Mouse (Mus musculus): ENCODE results near the gene Mpst. TPM values are rescaled to one million over a fixed set of nuclear protein-coding genes. Genes with fewer than 3 reads are reported as not detected.

The Mpst gene
- 5.0 and 5.5 TPM in 2 replicates for polyA plus RNA-seq (2015; fragmentation: Nextera tagmentation; extraction: Ambion mirVana)

DNA sequence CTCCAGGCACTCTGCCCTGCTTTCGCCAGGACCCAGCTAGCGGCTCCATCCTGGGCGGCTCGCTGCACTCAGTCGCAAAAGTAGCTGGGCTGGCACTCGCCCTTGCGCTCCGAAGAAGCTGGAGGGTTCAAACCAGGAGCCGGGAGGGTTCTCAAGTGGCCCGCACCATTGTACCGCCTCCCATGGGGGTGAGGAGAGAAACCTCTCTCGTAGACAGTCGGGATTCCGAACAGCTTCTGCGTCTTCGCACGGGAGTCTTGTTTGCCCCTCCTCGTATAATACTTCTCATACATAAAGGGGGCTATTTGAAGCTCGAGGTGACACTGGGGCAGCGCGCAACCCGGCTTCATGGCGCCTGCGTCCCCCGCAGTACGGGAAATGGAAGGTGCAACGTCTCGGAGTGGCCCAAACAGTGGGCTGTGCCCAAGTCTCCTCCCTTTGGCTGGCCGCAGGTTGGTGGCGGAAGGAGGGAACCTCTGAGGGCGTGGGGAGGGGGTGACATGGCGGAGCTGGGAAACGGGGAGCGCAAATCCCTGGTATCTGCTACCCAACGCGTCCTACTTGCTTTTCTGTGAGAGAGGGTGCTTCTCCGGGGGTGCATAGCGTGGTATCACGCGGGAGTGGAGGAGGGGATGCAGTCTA, at the start of gene Mpst:
Gene Mpst, plus strand, starts transcription at position 124 of the 642 bp plus-strand sequence.
- Histone ChIP-seq H3K27ac (ENCODE audit: low read length) (peak within 1 kb of the TSS; percentile 100), H3K9me3 (ENCODE audit: control insufficient read depth, low read length) (no peaks in the 10 kb centered on the region), H3K9ac (ENCODE audit: low read length) (peak within 1 kb of the TSS; percentile 84), H3K27me3 (ENCODE audit: control insufficient read depth, insufficient read depth, low read depth, low read length) (peaks cover 14% of the 10 kb centered on the region), H3K36me3 (ENCODE audit: control insufficient read depth, insufficient read depth, low read length) (no peaks in the 10 kb centered on the region), H3K4me2 (ENCODE audit: low read depth, low read length) (peak within 1 kb of the TSS; percentile 69), H3K4me1 (replicated peaks; ENCODE audit: control insufficient read depth, insufficient read depth, low read length) (peaks cover 50% of the 10 kb centered on the region), H3K4me3 (ENCODE audit: low read length) (peak within 1 kb of the TSS; percentile 81)
- peak; percentile 79 for ATAC-seq (ENCODE audit: low read depth)
- under 1% methylated on average over 39 of the region's 40 CpGs for WGBS

DNA sequence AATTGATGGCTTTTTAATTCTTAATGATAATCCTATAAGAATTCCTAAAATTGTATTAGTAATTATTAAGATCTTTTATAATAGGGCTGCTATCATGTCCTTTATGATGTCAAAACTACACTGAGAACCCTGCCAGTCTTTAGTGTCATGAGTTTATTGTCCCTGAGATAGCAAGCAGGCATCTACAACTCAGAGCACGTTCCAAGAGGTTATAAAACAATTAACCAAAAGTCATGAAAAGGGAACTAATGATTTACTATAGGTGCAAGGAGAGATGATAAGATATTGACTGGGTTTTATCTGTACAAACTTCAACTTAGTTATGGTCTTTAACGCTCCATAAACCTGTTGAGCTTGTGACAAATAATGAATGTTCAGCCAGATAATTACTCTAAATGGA, 40.3 kb upstream of the Mpst start:
- Histone ChIP-seq H3K36me3 (ENCODE audit: control insufficient read depth, insufficient read depth, low read length) (no peaks in the 10 kb centered on the region), H3K9ac (ENCODE audit: low read length) (no peak overlapping the region), H3K4me3 (ENCODE audit: low read length) (no peak overlapping the region), H3K9me3 (ENCODE audit: control insufficient read depth, low read length) (no peaks in the 10 kb centered on the region; the same call in 1 of the 2 replicates), H3K4me1 (replicated peaks; ENCODE audit: control insufficient read depth, insufficient read depth, low read length) (peaks cover 8% of the 10 kb centered on the region; the same call in 1 of the 2 replicates), H3K27ac (ENCODE audit: low read length) (no peak overlapping the region), H3K27me3 (ENCODE audit: control insufficient read depth, insufficient read depth, low read depth, low read length) (no peaks in the 10 kb centered on the region), H3K4me2 (ENCODE audit: low read depth, low read length) (no peak overlapping the region)
- no peak for ATAC-seq (ENCODE audit: low read depth)
- WGBS: 52% methylated on average over 2 of the region's 2 CpGs

- H3K27ac ChIP-seq (ENCODE audit: low read length): no peak overlapping the region
- H3K9ac ChIP-seq (ENCODE audit: low read length): no peak overlapping the region
- 63% methylated on average over 8 of the region's 8 CpGs for WGBS
- no peaks in the 10 kb centered on the region for H3K27me3 ChIP-seq (ENCODE audit: control insufficient read depth, insufficient read depth, low read depth, low read length)
- no peak for ATAC-seq (ENCODE audit: low read depth)
- no peaks in the 10 kb centered on the region; the same call in 1 of the 2 replicates for H3K9me3 ChIP-seq (ENCODE audit: control insufficient read depth, low read length)
- H3K4me2 ChIP-seq (ENCODE audit: low read depth, low read length): no peak overlapping the region
- peaks cover 15% of the 10 kb centered on the region for H3K4me1 ChIP-seq (replicated peaks; ENCODE audit: control insufficient read depth, insufficient read depth, low read length)
- no peaks in the 10 kb centered on the region for H3K36me3 ChIP-seq (ENCODE audit: control insufficient read depth, insufficient read depth, low read length)
- no peak overlapping the region for H3K4me3 ChIP-seq (ENCODE audit: low read length)
Observed at GRCm38 (mm10) chr15:78366875-78367274, 39.3 kb upstream of the Mpst start.

- Histone ChIP-seq H3K36me3 (ENCODE audit: control insufficient read depth, insufficient read depth, low read length) (no peaks in the 10 kb centered on the region), H3K27ac (ENCODE audit: low read length) (no peak overlapping the region), H3K27me3 (ENCODE audit: control insufficient read depth, insufficient read depth, low read depth, low read length) (no peaks in the 10 kb centered on the region), H3K9me3 (ENCODE audit: control insufficient read depth, low read length) (no peaks in the 10 kb centered on the region; the same call in 1 of the 2 replicates), H3K4me1 (replicated peaks; ENCODE audit: control insufficient read depth, insufficient read depth, low read length) (peaks cover 23% of the 10 kb centered on the region), H3K9ac (ENCODE audit: low read length) (no peak overlapping the region), H3K4me3 (ENCODE audit: low read length) (no peak overlapping the region), H3K4me2 (ENCODE audit: low read depth, low read length) (no peak overlapping the region)
- 63% methylated on average over 3 of the region's 3 CpGs for WGBS
- ATAC-seq (ENCODE audit: low read depth): no peak
Observed at GRCm38 (mm10) chr15:78367811-78368210, 38.4 kb upstream of the Mpst start.

DNA sequence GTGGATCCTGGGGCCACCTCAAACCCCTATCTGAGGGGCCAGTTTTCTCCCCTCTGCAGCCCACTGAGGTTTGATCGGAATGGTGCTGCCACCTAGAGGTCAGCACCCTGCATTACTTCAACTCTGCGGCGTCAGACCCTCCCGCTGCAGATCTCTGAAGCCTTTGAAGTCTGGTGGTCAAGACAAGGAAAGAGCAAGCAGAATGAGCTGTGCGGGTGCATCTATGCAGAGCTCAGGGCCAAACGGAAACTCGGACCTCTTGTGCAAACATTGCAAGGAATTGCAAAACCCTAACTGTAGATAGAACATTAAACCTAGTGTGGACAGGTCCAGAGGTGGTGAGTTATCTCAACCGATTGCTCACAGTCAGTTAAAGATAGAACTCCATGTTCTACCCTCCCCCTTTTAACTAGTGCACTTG, 37.3 kb upstream of the Mpst start:
- ATAC-seq (ENCODE audit: low read depth): peak; percentile 49

DNA sequence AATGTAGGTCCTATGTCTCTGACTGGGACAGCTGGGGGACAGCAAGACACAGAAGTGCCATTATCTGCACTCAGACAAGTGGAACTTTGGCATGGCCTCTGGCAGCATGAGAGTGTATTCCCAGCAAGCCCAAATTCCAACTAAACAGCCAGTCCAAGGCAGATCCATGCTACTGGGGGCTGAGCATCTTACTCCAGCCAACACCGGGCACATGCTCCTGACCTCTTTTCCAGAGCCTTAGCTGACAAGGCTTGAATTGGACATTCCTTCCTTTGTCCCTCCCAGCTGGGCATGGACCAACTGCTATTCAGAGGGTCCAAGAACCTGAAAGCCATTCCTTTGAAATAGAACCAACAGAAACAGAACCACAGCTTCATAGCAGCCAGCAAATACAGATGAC, 36.6 kb upstream of the Mpst start:
- Histone ChIP-seq H3K9ac (ENCODE audit: low read length) (no peak overlapping the region), H3K36me3 (ENCODE audit: control insufficient read depth, insufficient read depth, low read length) (no peaks in the 10 kb centered on the region), H3K27me3 (ENCODE audit: control insufficient read depth, insufficient read depth, low read depth, low read length) (no peaks in the 10 kb centered on the region), H3K4me1 (replicated peaks; ENCODE audit: control insufficient read depth, insufficient read depth, low read length) (peaks cover 41% of the 10 kb centered on the region), H3K27ac (ENCODE audit: low read length) (no peak overlapping the region; the same call in 1 of the 2 replicates), H3K4me3 (ENCODE audit: low read length) (no peak overlapping the region), H3K4me2 (ENCODE audit: low read depth, low read length) (no peak overlapping the region), H3K9me3 (ENCODE audit: control insufficient read depth, low read length) (no peaks in the 10 kb centered on the region; the same call in 1 of the 2 replicates)
- 75% methylated on average over 1 of the region's 1 CpGs for WGBS
- ATAC-seq (ENCODE audit: low read depth): no peak

More for the DNA sequence above, 37.3 kb upstream of the Mpst start:
- H3K9me3 ChIP-seq (ENCODE audit: control insufficient read depth, low read length): no peaks in the 10 kb centered on the region; the same call in 1 of the 2 replicates
- H3K27me3 ChIP-seq (ENCODE audit: control insufficient read depth, insufficient read depth, low read depth, low read length): no peaks in the 10 kb centered on the region
- no peak overlapping the region for H3K4me2 ChIP-seq (ENCODE audit: low read depth, low read length)
- peaks cover 34% of the 10 kb centered on the region for H3K4me1 ChIP-seq (replicated peaks; ENCODE audit: control insufficient read depth, insufficient read depth, low read length)
- no peaks in the 10 kb centered on the region for H3K36me3 ChIP-seq (ENCODE audit: control insufficient read depth, insufficient read depth, low read length)
- no peak overlapping the region for H3K27ac ChIP-seq (ENCODE audit: low read length)
- WGBS: 3% methylated on average over 8 of the region's 8 CpGs
- H3K4me3 ChIP-seq (ENCODE audit: low read length): no peak overlapping the region
- no peak overlapping the region for H3K9ac ChIP-seq (ENCODE audit: low read length)

GRCm38 (mm10) chr15:78372796-78373195, 33.4 kb upstream of the Mpst start:
- Histone ChIP-seq H3K4me1 (replicated peaks; ENCODE audit: control insufficient read depth, insufficient read depth, low read length) (peaks cover 44% of the 10 kb centered on the region), H3K9ac (ENCODE audit: low read length) (no peak overlapping the region), H3K27me3 (ENCODE audit: control insufficient read depth, insufficient read depth, low read depth, low read length) (no peaks in the 10 kb centered on the region), H3K27ac (ENCODE audit: low read length) (peak overlapping the region; percentile 92), H3K4me3 (ENCODE audit: low read length) (no peak overlapping the region), H3K4me2 (ENCODE audit: low read depth, low read length) (peak overlapping the region; percentile 10; the same call in 1 of the 2 replicates), H3K36me3 (ENCODE audit: control insufficient read depth, insufficient read depth, low read length) (no peaks in the 10 kb centered on the region), H3K9me3 (ENCODE audit: control insufficient read depth, low read length) (no peaks in the 10 kb centered on the region; the same call in 1 of the 2 replicates)
- peak; percentile 80 for ATAC-seq (ENCODE audit: low read depth)
- WGBS: 7% methylated on average over 3 of the region's 3 CpGs

GRCm38 (mm10) chr15:78374204-78374603, 32.0 kb upstream of the Mpst start:
- Histone ChIP-seq H3K4me2 (ENCODE audit: low read depth, low read length) (no peak overlapping the region), H3K27me3 (ENCODE audit: control insufficient read depth, insufficient read depth, low read depth, low read length) (no peaks in the 10 kb centered on the region), H3K36me3 (ENCODE audit: control insufficient read depth, insufficient read depth, low read length) (no peaks in the 10 kb centered on the region), H3K4me1 (replicated peaks; ENCODE audit: control insufficient read depth, insufficient read depth, low read length) (peaks cover 41% of the 10 kb centered on the region), H3K27ac (ENCODE audit: low read length) (peak overlapping the region; percentile 46; the same call in 1 of the 2 replicates), H3K9ac (ENCODE audit: low read length) (no peak overlapping the region), H3K4me3 (ENCODE audit: low read length) (no peak overlapping the region), H3K9me3 (ENCODE audit: control insufficient read depth, low read length) (peaks cover 2% of the 10 kb centered on the region; the same call in 1 of the 2 replicates)
- 32% methylated on average over 3 of the region's 3 CpGs for WGBS
- ATAC-seq (ENCODE audit: low read depth): no peak

GRCm38 (mm10) chr15:78377859-78378258, 28.4 kb upstream of the Mpst start:
- Histone ChIP-seq H3K4me3 (ENCODE audit: low read length) (no peak overlapping the region), H3K27ac (ENCODE audit: low read length) (no peak overlapping the region), H3K9ac (ENCODE audit: low read length) (no peak overlapping the region), H3K4me2 (ENCODE audit: low read depth, low read length) (no peak overlapping the region), H3K36me3 (ENCODE audit: control insufficient read depth, insufficient read depth, low read length) (no peaks in the 10 kb centered on the region), H3K27me3 (ENCODE audit: control insufficient read depth, insufficient read depth, low read depth, low read length) (no peaks in the 10 kb centered on the region), H3K9me3 (ENCODE audit: control insufficient read depth, low read length) (0 out of 2 replicates have a peak, but pooled peaks cover 3% of the 10 kb centered on the region), H3K4me1 (replicated peaks; ENCODE audit: control insufficient read depth, insufficient read depth, low read length) (peaks cover 20% of the 10 kb centered on the region)
- WGBS: 84% methylated on average over 10 of the region's 10 CpGs
- no peak for ATAC-seq (ENCODE audit: low read depth)

Data from lung, embryonic 16.5 days (tissue).